Mouse (Mus musculus) lung, postnatal 25 days (tissue): ENCODE results near the gene Atp8b5.
A peak's percentile ranks its signal among the peaks of the same experiment; 100 is the strongest.

Experiments used
- DNase-seq: peaks from one replicate; pipeline ENCODE4 v3.0.0; 2022; ENCODE audit warnings: low spot score

The Atp8b5 gene

DNA sequence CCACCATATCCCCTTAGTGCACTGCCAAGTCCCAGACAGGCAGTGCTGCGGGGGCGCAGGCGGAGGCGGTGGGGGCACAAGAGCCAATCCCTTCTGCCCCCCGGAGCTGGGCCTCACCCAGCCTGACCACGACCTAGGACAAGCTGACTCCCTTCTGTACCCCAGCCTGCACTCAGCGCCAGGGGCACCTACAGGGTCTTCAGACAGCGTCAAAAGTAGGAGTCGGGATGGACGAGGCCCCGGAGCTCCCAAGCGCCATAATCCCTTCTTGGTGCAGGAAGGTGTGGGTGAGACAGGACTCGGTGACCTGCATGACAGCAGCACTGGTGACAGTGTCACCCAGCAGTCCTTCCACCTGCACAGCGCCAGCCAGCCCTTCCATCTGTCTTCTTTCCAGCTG is 147.8 kb downstream of the Atp8b5 start:
- DNase-seq = no peak

DNA sequence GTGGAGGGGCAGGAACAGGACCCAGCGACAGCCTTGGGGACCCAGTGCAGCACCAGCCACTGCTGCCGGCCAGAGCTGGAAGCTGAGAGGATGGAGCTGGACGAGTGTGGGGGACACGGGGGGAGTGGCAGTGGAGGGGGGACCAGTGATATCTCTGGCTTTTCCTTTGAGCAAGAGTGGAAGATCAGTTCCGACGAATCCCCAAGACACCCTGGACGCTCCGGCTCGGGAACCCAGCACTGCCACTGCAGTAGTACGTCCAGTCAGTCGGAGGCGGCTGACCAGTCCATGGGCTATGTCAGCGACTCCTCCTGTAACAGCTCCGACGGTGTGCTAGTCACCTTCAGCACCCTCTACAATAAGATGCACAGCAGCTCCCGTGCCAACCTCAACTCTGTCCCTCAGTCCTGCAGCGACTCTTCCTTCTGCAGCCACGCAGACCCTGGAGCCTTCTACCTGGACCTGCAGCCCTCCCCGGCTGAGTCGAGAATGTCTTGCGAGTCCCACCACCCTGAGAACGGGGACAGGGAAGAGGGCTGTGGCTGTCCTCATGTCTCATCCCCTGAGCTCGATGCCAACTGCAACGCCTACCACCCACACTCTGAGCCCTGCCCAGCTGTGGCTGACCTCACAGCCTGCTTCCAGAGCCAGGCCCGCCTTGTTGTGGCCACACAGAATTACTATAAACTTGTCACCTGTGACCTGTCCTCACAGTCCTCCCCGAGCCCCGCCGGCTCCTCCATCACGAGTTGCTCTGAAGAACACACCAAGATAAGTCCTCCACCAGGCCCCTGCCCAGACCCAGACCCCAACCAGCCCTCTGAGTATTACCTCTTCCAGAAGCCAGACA is 148.5 kb downstream of the Atp8b5 start:
- DNase-seq = no peak

DNA sequence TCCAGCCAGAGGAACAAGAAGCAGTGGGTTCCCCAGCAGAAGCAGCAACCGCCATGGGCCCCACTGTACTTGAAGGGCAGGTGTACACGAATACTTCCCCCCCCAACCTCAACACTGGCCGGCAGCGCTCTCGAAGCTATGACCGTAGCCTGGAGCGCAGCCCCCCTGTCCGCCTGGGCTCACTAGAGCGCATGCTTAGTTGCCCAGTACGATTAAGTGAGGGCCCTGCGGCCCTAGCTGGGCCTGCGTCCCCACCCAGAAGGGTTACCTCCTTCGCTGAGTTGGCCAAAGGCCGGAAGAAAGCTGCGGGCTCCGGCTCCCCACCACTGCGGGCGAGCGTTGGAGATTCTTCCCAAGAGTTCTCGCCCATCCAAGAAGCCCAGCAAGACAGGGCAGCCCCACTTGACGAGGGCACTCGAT is 149.1 kb downstream of the Atp8b5 start:
- no peak for DNase-seq

DNA sequence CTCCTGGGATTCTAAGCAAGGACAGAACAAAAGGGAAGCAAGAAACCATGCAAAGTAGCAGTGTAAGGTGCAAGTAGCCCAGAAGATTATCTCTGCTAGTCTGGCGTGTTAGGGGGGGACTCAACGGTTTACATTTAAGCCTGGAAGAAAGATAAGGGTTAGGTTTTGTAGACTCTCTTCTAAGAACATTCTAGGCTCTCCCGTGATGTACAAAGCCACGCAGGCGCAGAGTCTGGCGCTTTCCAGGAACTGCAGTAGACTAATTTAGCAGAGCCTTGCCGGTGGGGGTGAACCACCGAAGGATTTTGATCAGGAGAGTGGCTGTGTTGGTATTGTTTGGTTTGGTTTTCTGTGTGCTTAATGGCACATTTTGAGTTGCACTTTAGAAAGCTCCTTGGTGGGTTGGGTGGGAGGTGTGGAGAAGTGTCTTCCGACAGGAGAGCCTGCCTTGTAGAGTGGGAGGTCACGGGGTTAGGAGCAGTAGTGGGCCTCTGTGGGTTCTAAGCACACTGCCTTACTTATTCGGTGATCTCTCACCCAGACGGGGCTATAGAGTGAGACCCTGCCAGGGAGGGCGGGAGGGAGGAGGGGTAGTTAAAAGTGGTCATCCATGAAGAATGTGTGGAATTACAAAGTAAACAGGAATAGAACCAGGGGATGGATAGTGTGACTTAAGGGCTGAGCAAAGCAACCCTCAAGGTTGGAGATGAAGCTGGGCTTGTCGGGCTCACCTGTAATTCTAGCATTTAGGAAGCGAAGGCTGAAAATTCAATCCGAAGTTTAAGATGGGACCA is 150.5 kb downstream of the Atp8b5 start:
- DNase-seq = no peak

DNA sequence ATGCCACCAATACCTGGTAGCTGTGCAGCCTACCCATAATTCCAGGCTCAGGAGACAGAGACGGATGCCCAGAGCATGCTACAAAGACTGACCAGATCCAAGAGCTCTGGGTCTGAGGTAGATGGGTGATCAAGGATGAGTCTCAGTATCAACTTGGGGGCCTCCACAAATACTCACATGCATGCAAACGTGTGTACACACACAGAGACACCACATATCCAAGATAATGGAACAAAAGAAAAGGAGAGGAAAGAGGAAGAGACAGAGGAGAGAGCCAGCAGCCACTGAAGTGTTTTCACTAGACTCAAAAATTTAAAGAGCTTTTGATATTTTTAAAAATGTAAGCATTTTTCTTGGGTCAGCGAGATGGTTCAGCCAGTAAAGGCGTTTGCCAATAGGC is 151.5 kb downstream of the Atp8b5 start:
- no peak for DNase-seq

DNA sequence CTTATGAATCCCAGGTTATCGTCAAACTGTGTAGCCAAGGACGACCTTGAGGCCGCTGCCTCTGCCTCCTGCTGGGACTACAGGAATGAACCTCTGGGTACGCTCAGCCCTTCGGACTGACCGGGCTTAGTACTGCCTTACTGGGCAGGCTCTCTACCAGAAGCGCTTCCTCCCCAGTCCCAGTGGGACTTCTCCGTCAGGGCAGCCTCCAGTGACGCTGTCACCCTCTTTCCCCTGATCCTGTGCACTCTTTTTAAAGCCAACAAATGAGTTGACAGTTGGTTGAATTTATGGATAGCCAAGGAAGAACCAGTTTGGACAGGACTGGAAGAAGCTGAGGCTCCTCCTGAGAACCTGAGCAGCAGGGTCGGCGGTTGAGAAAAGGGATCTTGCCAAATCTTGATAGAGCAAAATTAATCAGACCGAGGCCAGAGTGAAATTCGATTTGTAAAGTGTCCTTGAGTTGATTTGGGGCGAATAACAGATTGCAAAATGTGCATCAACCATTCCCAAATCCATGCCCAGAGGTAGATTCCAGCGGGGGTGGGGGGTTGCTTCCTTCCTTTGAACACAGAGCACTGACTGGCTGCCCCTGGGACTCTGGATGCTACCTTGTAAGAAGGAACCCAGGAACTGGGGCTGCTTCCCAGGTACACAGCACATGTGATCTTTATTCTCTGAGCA is 152.2 kb downstream of the Atp8b5 start:
- DNase-seq = no peak

DNA sequence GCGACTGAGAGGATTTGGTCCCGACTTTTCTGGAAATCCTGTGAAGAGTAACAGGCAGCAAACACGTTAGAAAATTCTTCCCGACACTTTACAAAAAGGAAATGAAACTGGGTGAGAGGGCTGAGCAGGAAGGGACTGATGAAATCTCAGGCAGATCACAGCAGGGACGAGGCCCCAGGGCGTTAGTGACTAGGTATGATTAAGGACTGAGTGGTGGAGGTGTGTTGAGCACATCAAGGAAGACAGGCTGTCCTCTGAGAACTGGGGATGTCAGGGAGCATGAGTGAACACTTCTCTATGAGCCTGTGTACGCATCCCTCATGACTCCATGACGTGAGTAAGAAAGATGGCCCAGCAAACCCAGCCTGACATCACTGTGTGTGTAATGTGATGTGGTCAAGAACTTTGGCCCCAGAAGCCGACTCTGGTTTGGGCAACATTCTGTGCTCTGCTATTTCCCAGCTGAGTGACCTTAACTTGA is 152.9 kb downstream of the Atp8b5 start:
- DNase-seq = peak; percentile 32

DNA sequence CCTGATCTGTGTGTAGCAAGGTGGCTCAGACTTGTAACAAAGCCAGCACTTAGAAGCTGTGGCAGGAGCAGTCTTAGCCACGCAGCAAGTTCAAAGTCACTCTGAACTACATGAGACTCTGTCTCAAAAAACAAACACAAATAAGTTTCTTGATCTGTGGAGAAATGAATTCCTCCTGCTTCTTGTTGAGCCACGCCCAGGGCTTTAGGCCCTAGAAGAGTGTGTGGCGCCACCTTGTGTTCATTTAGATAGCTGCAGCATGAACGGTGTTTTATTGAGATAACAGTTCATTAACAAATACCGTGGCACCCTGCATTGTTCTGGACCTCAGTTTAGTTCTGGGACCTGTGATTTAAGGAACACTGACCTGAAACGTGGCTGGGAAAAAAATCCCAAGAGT is 153.3 kb downstream of the Atp8b5 start:
- DNase-seq = peak; percentile 89

DNA sequence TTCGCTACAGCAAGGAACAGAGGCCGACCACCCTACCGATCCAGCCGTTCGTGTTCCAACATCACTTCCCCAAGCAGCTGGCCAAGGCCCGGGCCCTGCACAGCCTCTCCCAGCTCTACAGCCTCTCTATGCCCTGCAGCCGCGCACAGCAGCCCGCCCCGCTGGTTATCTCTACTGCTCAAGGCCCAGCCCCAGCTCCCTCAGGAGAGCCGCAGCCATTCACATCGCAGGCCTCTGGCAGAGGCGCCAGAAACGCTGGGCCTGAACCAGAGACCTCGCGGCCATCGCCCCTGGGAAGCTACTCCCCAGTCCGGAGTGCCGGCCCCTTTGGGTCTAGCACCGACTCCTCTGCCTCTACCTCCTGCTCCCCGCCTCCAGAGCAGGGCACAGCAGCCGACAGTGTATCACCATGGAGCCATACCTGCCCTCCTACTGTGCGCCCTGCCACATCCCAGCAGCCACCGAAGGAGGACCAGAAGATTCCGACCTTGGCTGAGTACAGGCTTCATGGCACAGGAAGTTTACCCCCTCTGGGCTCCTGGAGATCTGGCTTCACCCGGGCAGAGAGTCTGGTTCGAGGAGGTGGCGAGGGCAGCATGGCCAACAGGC is 154.8 kb downstream of the Atp8b5 start:
- no peak for DNase-seq
